Mouse (Mus musculus): Measurements from ENCODE around the gene Tent5d. TPM values are rescaled to one million over a fixed set of nuclear protein-coding genes. Genes with fewer than 3 reads are reported as not detected.

Gene Tent5d
- not detected in 2 replicates for total RNA-seq (2017)

DNA sequence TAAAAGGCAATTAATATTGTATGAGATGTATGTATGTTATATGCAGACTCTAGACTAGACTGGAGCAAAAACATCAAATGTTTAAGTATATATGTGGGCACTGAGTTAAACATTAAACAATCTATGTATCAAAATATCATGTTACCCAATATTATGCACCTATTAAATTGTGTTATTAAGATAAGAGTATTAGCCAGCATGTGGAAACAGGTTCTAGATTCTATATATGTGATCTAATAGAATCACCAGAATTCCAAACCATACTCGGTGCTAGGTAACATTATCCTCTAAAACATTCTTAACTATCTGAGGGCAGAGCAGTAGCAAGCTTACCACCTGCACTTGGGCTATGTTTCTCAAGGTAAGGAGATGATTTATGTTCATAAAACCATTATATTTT, at the start of gene Tent5d:
Gene Tent5d (plus strand): TSS at position 301 of the 400 bp plus-strand sequence.
- ATAC-seq (replicated peaks in 1 of 2; ENCODE audit: insufficient read depth in 1 of 2, low FRiP score in 2 of 2, low TSS enrichment in 1 of 2, low read depth in 1 of 2, poor library complexity in 2 of 2, severe bottlenecking in 2 of 2): no peak

DNA sequence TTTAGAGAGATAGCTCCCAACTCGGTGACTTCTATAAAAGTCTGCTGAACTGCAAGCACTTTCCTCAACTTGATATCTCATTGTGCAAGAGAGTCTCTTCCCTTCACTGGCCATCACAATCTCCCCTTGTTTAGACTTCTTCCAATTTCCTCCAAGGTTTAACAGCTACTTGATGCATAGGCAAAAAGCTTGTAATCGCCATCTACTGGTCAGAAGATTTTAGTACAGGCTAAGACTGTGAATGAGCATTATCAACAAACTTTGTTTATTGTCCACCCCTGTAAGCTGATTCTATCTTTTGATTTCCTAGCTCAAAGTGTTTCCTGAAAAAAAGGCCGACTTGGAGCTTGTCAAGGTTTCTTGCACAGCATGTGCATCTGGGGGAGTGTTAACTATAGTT, 24.5 kb upstream of the Tent5d start:
- no peak for ATAC-seq (replicated peaks in 1 of 2; ENCODE audit: insufficient read depth in 1 of 2, low FRiP score in 2 of 2, low TSS enrichment in 1 of 2, low read depth in 1 of 2, poor library complexity in 2 of 2, severe bottlenecking in 2 of 2)

DNA sequence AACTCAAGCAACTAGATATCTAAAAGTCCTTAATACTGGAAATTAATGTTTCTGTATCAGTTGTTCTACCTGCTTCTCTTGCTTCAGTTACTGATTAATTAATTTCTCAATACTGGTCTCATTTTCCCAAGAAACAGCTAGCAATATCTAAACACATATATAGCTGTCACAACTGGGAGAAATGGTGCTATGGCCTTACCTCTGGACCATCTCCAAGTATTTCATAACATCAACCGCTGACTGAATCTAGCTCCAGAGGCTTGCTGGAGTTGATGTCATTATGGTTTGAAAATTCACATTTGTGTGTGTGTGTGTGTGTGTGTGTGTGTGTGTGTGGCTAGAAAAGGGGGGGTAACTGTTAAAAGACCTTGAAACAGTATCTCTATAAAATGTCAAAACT, 2.3 kb upstream of the Tent5d start:
- no peak for ATAC-seq (replicated peaks in 1 of 2; ENCODE audit: insufficient read depth in 1 of 2, low FRiP score in 2 of 2, low TSS enrichment in 1 of 2, low read depth in 1 of 2, poor library complexity in 2 of 2, severe bottlenecking in 2 of 2)

DNA sequence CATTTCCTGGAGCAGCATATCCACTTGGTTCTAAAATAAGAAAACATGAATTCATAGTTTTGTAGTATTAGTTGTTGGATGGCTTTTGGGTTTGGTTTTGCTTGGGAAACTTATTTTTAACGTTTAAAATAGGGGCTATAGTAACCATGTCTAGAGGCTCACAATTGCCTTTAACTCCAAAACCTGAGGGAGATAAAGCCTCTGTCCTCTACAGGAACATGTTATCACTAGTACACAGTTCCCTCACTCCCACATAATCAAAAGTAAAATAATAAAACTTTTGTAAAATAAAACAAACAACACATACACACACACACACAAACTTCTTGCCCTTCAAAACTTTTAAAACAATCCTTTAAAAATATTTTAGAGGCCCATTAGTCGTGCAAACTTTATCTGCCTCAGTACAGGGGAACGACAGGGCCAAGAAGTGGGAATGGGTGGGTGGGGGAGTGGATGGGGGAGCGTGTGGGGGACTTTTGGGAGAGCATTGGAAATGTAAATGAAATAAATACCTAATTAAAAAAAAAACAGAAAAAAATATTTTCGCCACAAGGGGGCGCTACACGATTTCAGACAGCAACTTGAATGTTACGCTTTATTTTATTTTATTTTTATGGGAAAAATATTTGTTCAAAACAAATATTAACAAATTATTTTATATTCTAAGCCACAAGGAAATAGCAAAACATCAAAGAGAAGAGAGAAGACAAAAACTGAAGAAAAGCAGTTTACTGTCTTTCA, 1.5 kb upstream of the Tent5d start:
- no peak for ATAC-seq (replicated peaks in 1 of 2; ENCODE audit: insufficient read depth in 1 of 2, low FRiP score in 2 of 2, low TSS enrichment in 1 of 2, low read depth in 1 of 2, poor library complexity in 2 of 2, severe bottlenecking in 2 of 2)

DNA sequence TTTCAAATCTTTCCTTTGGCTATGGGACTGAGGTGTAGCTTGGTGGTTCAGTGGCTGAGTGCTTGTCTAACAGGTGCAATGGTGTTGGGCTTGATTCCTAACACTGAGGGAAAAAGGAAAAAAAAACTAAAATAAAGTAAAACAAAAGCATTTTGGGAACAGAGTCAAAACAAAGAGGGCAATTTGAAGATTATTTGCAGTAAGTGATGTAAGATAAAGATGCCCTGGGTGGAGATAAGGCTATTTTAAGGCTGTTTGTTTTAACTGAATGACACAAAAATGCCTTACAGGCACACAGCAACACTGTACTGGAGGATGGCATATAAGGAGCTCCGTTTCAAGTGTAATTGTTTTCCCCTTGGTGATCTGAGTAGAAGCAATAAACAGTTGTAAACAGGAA, 3.4 kb downstream of the Tent5d start:
- no peak for ATAC-seq (replicated peaks in 1 of 2; ENCODE audit: insufficient read depth in 1 of 2, low FRiP score in 2 of 2, low TSS enrichment in 1 of 2, low read depth in 1 of 2, poor library complexity in 2 of 2, severe bottlenecking in 2 of 2)

DNA sequence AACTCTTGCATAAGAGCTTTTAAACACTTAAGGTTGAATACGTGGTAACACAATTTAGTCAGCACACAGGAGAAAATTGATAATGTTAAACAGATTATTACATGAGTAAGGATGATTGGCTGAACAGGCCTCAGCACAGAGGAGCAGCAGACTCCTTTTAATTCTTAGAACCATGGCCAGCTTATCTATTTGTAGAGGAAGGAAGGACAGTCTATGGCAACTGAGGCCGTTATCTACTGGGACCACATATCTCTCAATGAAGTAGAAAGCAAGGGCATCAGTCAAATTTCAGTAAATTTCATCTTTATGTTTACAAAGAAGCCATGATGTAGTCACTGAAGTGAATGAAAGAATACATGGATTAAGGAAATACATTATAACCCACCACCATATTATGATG, 4.5 kb downstream of the Tent5d start:
- no peak for ATAC-seq (replicated peaks in 1 of 2; ENCODE audit: insufficient read depth in 1 of 2, low FRiP score in 2 of 2, low TSS enrichment in 1 of 2, low read depth in 1 of 2, poor library complexity in 2 of 2, severe bottlenecking in 2 of 2)

DNA sequence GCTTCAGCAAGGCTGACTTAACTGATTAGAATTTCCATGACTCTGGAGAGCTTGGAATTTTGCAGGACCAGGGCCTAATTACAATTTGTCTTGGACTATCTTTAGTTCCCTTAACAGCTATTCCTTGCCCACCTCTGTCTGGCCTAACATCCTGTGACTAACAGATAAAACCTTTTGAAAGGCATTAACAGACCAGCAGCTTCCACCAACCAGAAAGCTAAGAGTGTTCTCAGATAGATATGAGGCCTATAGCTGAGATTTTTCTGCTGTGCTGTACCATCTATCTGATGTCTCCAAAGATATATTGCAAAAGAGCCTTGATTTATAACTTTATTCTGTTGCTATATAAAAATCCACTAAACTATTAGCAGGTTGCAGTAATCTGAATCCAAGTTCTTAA, 19.7 kb downstream of the Tent5d start:
- no peak for ATAC-seq (replicated peaks in 1 of 2; ENCODE audit: insufficient read depth in 1 of 2, low FRiP score in 2 of 2, low TSS enrichment in 1 of 2, low read depth in 1 of 2, poor library complexity in 2 of 2, severe bottlenecking in 2 of 2)

DNA sequence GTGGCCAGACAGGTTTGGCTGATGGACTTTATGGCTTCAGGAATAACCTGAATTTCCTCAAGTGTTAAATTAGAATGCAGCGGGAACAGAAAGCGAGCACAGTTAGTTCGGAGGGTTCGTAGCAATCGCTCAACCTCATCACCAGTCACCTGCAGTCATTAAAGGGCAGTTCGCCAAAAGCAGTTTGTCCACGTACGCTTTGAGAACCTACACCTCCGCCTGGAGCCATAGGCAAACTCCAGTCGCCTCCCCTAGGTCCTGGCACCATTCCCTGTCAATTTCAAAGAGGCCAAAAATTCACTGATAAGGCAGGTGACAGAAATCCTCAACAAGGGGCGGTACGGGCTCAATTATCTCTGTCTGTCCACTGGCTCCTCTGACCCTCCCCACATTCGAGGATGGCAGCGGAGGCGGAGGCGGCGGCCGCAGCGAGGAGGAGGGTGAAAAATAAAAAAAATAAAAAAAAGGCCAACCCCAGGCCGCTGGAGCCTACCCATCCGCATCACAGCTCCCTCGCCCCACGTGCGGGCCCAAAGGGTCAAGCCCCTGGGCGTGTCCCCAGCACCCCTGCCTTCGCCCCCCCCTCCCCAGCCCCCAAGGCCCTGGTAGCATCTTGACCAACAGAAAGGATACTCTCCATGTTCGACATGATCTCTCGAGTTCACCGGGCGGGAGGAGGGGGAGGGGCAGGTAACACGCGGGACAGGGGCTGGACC, 23.3 kb downstream of the Tent5d start:
- ATAC-seq (replicated peaks in 1 of 2; ENCODE audit: insufficient read depth in 1 of 2, low FRiP score in 2 of 2, low TSS enrichment in 1 of 2, low read depth in 1 of 2, poor library complexity in 2 of 2, severe bottlenecking in 2 of 2): peak; percentile 23 to 46; a peak in 3 of 4 replicates

DNA sequence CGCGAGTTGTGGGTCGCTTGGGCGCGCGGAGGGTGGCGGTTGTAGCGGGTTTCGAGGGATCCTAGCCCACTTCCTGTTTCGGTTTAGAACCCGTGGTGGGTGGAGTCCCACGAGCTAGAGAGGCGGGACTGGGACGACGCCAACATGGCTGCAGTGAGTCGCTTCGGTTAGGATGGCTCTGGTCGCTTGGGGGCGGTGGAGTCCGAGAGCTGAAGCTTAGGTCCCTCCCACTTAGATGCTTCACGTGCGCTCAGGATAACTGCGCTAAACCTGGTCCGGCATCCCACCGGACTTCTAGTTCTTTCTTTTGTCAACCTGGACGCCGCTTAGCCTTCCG, 23.8 kb downstream of the Tent5d start, which contains the start of gene 2610002M06Rik:
Gene 2610002M06Rik (minus strand): TSS at position 117 of the 337 bp plus-strand sequence.
- ATAC-seq (replicated peaks in 1 of 2; ENCODE audit: insufficient read depth in 1 of 2, low FRiP score in 2 of 2, low TSS enrichment in 1 of 2, low read depth in 1 of 2, poor library complexity in 2 of 2, severe bottlenecking in 2 of 2): peak; percentile 100

DNA sequence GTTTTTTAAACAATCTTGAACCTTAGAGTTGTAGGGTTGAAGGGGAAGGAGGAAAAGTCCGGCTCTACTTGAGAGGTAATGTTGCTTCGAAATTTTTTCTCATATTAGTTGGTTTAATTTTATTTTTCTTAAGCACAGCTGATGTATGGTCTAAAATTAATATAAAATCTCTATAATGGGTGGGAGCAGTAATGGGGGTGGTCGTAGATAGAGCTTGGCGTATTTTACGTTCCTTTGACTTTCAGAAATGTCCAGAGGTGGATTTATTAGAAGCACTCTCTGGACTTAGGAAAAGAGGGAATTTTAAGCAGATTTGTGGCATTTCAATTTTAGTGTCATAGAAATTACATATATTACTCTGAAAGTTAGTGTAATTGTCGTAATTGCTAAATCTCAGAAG, 24.3 kb downstream of the Tent5d start:
- no peak for ATAC-seq (replicated peaks in 1 of 2; ENCODE audit: insufficient read depth in 1 of 2, low FRiP score in 2 of 2, low TSS enrichment in 1 of 2, low read depth in 1 of 2, poor library complexity in 2 of 2, severe bottlenecking in 2 of 2)

DNA sequence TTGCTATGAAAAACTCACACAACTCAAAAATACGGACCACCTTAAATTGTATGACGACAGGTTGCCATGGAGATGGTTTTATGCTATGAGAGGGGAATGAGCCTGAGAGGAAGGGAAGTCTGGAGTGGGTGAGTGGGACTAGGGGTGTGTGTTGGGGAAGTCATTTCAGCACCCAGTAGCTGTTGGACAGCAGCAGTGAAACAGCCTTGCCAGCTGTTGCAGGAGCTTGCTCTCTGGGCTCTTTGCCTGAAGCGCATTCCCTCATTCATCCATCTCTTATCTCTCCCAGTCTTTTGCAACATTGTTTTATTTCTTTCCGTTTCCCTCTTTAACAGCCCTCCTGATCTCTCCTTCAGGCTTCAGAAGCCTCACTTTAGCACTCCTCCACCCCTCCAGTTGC, 65.8 kb downstream of the Tent5d start:
- no peak for ATAC-seq (replicated peaks in 1 of 2; ENCODE audit: insufficient read depth in 1 of 2, low FRiP score in 2 of 2, low TSS enrichment in 1 of 2, low read depth in 1 of 2, poor library complexity in 2 of 2, severe bottlenecking in 2 of 2)

Other genes starting within 250 kb of the Tent5d start
- not detected in 2 replicates for gene Tbx22, start 124.6 kb upstream of the Tent5d start, total RNA-seq (2017)
- gene 2610002M06Rik, start 23.7 kb downstream of the Tent5d start, total RNA-seq (2017): 24.5 and 25.5 TPM in 2 replicates
- gene Gm732, start 155.9 kb downstream of the Tent5d start, total RNA-seq (2017): not detected in 2 replicates